Mouse (Mus musculus): ENCODE results near the gene Ppfia3.
A peak's percentile ranks its signal among the peaks of the same experiment; 100 is the strongest.

The Ppfia3 gene

DNA sequence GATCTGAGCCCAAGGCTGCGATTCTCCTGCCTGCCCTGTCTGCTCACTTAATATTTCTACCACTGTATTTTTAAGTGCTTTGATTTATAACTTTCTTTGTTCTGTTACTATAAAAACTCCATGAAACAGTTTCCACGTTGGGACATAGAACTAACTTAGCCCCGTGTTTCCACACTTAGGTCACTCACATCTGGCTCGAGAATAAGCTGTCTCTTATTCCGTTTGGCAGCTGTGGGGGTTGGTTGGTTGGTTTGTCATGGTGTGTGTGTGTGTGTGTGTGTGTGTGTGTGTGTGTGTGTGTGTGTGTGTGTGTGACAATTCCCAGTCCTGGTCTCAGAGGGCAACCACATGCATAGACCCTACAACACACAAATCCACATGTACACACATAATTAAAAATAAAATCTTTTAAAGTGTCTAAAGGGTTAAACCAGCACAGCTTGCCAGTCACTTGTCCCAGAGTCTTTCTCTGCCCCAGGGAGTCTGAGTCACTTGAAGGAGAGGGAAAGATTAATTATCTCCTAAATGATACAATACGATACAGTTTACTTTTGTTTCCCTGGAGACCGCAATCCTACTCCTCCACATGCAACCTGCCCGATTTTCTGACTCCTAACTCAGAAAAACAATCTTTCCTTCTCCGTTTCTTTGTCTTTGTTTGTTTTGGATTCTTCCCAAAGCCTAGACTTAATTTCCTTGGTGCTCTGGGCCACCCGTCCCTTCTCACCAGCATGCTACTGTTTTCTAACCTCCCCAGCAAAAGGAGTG, 53.9 kb downstream of the Ppfia3 start:
- DNase-seq (ENCODE audit: low spot score): no peak

- no peak for DNase-seq (ENCODE audit: low spot score)
Measured at GRCm38 (mm10) chr7:45312023-45312422, 54.8 kb downstream of the Ppfia3 start.

DNA sequence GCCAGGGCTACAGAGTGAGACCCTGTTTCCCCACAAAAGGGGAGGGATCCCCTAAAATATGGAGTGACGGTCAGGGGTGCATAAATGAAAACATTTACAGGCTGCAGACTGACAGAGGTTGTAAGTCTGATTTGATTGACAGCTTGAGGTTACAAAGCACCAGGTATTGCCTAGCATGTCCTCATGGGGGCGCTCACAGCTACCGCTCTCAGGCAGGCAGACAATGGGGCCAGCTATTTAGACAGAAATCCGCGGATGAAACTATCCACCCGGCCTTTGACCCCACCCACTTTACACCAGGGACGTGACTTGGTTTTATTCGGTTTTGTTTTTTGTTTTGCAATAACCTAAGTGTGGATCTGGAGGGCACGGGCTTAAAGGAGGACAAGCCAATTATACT, 57.4 kb downstream of the Ppfia3 start:
- DNase-seq (ENCODE audit: low spot score): peak; percentile 82

DNA sequence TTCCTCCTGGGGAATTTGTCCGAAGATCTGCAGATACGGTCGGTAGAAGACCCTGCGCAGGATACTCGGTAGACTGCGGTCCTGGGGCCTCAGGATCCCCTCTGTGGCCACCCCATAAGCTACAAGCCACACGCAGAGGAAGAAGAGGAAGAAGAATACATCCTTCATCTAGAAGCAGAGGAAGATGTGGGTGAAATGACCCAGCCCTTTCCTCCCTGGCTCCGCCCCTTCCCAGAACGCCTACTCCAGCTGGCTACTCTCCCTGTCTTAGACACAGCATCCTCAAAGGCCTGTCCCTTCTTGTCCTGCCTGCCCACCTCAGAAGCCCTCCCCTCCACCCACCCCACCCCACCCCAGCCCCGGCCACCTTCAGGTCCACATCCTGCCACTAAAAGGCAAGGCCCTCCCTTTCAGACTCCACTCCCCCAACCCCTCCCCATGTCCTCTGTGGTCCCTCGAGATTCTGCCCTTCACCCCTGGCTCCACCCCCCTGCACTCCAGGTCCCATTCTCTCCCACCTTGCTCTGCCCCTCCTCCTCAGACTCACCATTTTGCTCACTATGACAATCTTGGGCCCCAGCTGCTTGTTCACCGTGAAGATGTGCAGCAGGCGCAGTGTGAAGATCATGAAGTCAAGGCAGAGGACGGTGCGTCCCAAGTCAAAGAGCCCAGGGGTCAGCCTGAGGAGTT, 58.1 kb downstream of the Ppfia3 start:
- no peak for DNase-seq (ENCODE audit: low spot score)

GRCm38 (mm10) chr7:45305275-45305674, 61.5 kb downstream of the Ppfia3 start:
- DNase-seq (ENCODE audit: low spot score): peak; percentile 87

DNA sequence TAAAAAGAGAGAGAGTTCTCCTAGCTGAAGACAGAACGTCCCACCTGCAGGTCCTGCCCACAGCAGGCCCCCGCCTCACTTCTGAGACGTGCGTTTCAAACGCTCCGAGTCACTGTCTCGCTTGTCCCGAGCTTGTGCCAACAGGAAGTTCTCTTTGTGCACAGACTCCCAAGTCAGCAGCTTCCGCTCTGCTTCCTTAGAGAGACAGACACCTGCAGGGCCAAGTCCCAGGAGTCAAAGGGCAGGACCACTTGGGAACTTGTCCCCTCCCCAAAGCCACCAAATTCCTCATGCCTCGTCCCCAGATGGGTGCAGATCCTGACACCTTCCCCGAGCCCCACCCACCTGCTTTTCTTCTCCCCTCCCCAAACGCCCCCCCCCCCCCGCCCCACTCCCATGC, 62.0 kb downstream of the Ppfia3 start:
- DNase-seq (ENCODE audit: low spot score): no peak

GRCm38 (mm10) chr7:45302626-45303025, 64.2 kb downstream of the Ppfia3 start:
- no peak for DNase-seq (ENCODE audit: low spot score)

DNA sequence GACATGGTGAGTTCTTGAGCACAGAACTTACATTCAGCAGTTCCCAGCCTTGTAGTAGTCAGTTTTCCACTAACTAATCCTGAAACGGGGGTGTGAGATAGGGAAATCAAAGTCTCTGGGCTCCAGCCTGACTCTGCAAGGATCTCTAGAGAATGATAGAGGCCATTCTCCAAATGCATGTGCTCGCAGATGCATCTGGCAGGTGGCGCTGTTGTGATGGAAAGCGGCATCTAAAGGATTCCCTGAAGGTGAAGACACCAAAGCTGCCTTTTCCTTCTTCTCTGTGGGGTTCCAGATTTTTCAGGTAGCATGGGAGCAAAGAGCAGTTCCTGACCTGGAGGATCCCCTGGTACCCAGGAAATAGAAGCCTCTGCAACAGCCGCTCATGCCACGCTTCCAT, 66.5 kb downstream of the Ppfia3 start:
- DNase-seq (ENCODE audit: low spot score): peak; percentile 87

GRCm38 (mm10) chr7:45299752-45300151, 67.1 kb downstream of the Ppfia3 start:
- DNase-seq (ENCODE audit: low spot score): peak; percentile 80

- no peak for DNase-seq (ENCODE audit: low spot score)
Measured at GRCm38 (mm10) chr7:45297563-45297962, 69.3 kb downstream of the Ppfia3 start.

GRCm38 (mm10) chr7:45296626-45297025, 70.2 kb downstream of the Ppfia3 start:
- no peak for DNase-seq (ENCODE audit: low spot score)
